Mouse (Mus musculus) natural killer cell, adult 2 months (primary cell): ENCODE results near the gene Dennd1c.

Experiments
- DNase-seq, 2 experiments: peaks; one replicate each; pipeline ENCODE4 v3.0.0; 2022; ENCODE audit warnings: low spot score in 2 of 2

Dennd1c gene

GRCm38 (mm10) chr17:57078336-57078735 lies at the start of gene Dennd1c:
TSS of gene Dennd1c (minus strand) at chr17:57078514.
- DNase-seq = peak; percentile 72 to 73

- no peak for DNase-seq
Measured at GRCm38 (mm10) chr17:57125853-57126622, 47.7 kb upstream of the Dennd1c start.

GRCm38 (mm10) chr17:57124792-57125191 lies 46.5 kb upstream of the Dennd1c start:
- no peak for DNase-seq

- DNase-seq = no peak
Measured at GRCm38 (mm10) chr17:57123192-57124118, 45.1 kb upstream of the Dennd1c start.

DNA sequence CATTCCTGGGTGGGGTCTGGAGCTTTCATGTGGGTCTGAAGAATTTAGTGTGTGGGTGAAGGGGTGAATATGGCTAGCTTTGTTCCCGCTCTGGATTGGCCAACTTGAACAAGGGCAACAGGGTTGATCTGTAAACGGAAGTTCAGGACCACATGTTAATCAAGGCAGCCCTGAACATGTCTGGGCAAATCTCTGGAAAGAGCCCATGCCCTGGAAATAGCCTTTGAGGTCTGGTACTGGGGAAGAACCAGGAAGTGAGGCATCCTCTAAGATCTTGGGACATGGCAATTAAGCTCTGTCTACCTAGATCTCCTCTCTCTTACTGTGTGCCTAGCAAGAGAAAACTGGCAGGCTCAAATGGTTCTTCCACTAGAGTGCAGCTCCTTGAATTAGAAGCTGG lies 43.5 kb upstream of the Dennd1c start:
- DNase-seq = no peak

DNA sequence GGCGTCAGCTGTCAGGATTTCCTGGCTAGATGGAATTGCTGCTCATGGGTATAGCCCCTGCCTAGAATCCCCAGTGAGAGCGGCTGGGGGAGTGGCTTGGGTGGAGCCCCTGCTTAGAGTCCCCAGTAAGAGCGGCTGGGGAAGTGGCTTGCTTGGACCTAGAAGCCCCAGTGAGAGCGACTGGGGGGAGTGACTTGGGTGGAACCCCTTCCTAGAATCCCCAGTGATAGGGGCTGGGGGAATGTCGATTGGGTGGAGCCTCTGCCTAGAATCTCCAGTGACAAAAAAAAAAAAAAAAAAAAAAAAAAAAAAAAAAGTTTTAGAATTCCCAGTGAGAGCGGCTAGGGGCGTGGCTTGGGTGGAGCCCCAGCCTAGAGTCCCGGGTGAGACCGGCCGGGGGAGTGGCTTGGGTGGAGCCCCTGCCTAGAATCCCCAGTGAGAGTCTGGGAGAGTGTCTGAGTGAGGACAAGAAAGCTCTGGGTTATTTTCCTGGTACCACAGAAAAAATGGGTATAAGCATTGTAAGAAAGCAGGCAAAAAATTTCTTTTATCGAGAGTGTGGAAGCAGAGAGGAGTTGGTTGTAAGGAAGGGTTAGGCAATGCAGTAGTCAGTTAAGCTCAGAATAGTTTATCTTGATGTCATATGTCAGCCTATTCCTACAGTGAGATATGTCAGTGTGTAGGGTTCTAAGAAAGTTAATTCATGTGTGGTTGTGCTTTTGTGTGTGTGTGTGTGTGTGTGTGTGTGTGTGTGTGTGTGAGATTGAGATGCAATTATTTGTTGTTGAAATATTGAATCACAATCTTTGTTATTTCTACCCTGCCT lies 40.4 kb upstream of the Dennd1c start:
- DNase-seq = no peak

DNA sequence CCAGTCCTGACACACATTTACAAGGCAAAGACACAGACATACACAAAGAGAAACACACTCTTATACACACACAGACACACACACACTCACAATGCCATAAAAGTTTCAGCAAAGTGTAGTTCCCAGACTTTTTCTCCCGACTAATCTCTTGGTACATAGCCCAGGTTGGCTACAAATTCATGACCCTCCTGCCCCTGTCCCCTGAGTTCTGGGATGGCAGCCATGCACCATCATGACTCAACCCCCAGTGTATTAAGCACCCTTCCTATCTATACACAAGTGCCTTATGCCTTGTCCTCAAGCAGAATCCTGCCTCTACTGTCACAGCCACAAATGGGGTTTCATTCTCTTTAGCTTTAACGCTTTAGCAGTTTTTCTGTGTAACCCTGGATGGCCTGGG lies 38.5 kb upstream of the Dennd1c start:
- DNase-seq = no peak

DNA sequence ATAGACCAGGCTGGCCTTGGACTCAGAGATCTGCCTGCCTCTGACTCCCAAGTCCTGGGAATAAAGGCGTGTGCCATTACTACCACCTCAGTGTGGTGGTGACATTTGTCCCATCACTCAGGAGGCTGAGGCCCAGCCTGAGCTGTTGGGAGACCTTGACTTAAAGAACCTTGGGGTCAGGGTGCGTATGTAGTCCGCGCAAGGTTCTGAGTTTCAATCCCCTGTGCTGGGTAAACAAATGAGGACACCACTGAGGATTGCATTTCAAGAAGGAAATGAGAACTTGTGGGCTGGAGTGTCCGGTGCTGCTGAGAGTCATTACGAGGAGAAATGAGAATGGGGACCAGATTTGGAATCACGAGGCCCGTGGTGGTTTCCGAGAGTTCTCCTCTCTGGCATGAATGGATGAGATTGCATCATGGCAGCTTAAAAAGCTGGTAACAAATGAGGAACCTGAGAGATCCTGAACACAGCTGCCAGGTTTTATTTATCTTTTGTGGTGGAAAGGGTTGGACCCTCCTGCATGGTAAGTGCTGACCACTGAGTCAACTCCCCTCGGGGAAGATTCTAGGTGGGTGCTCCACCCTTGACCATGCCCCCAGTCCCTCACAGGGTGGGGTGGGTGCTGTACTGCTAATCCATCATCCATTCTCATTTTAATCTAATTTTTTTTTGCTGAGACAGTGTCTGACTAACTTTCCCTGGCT lies 34.6 kb upstream of the Dennd1c start:
- DNase-seq = no peak

DNA sequence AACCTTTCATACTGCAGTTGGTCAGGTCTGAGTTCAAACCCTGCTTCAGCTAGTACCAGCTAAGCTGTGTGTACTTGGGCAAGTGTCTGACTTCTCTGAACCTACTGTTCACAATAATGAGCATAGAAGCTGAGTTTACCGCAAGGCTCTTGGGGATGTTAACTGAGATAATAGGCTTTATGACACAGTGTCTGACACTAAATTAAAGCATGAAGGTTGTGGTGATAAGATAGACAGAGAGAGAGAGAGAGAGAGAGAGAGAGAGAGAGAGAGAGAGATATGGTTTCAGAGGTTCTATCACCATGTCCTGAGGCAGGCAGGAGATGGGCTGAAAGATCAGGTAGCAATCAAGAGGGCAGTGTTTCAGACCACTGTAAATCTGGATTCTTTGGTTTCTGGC lies 31.7 kb upstream of the Dennd1c start:
- no peak for DNase-seq

DNA sequence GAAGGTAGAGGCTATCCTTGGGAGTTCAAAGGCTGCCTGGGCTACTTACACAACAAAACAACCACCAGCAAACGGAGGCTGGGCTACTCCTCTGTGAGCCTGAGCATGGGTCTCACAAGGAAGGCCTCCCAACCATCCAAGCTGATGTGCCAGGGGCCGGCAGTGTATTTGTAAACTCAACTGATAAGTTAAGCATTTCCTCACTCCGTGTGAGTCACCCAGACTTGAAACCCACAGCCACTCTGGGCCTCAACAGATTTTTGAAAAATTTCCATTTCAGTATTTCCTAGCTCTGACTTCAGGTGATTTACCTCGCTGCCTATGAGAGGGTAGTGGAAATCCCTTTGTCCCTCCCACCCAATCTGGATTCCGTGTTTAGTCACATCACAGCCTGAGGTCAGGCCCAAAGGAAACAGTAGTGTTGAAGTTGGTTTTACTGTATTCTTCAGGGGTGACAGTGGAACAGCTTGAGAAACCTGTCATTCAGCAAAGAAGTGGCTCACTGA lies 30.4 kb upstream of the Dennd1c start:
- DNase-seq = no peak

- no peak for DNase-seq
Measured at GRCm38 (mm10) chr17:57108040-57108665, 29.8 kb upstream of the Dennd1c start.

DNA sequence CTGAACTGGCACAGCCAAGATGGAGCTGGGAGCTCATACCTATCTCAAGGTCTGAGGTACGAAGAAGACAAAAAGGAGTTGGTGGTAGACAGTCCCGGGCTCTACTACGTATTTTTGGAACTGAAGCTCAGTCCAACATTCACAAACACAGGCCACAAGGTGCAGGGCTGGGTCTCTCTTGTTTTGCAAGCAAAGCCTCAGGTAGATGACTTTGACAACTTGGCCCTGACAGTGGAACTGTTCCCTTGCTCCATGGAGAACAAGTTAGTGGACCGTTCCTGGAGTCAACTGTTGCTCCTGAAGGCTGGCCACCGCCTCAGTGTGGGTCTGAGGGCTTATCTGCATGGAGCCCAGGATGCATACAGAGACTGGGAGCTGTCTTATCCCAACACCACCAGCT lies 28.8 kb upstream of the Dennd1c start:
- no peak for DNase-seq

GRCm38 (mm10) chr17:57106035-57106368 lies 27.7 kb upstream of the Dennd1c start:
- DNase-seq = no peak

DNA sequence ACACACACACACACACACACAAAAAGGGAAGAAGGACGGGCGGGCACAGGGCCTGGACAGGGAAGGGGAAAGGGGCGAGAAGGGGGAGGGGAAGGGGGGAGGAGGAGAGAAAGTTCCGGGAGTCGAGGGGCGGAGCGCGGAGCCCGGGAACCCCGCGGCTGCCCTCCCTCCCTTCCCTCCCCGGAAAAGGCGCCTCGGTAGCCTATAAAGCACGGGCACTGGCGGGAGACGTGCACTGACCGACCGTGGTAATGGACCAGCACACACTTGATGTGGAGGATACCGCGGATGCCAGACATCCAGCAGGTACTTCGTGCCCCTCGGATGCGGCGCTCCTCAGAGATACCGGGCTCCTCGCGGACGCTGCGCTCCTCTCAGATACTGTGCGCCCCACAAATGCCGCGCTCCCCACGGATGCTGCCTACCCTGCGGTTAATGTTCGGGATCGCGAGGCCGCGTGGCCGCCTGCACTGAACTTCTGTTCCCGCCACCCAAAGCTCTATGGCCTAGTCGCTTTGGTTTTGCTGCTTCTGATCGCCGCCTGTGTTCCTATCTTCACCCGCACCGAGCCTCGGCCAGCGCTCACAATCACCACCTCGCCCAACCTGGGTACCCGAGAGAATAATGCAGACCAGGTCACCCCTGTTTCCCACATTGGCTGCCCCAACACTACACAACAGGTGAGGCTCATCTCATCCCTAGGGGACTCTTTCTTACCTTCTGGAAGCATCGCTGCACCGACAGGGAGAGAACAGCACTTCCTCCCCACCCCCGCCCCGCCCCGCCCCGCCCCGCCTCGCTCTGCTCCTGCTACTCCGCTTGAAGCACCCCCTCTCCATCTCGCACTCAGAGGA lies 27.1 kb upstream of the Dennd1c start, which contains the start of gene Tnfsf9:
Tnfsf9 (plus strand) TSS at position 145 of the 854 bp plus-strand sequence.
- no peak for DNase-seq

- no peak for DNase-seq
Measured at GRCm38 (mm10) chr17:57104496-57104895, 26.2 kb upstream of the Dennd1c start.

DNA sequence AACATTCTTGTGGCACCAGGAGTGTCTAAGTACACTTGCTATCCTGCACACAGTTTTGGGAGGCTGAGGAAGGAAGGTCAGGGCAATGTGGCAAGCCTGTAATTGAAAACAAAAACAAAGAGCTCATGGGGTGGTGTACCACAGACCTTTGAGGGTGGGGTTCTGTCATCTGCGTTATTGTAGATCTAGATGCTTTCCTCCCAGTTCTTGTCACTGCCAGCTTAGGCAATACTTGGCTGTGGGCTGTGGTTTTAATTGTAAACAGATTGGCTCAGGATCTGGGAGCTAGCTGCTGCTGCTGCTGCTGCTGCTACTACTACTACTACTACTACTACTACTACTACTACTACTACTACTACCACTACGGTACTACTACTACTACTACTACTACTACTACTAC lies 24.0 kb upstream of the Dennd1c start:
- no peak for DNase-seq

DNA sequence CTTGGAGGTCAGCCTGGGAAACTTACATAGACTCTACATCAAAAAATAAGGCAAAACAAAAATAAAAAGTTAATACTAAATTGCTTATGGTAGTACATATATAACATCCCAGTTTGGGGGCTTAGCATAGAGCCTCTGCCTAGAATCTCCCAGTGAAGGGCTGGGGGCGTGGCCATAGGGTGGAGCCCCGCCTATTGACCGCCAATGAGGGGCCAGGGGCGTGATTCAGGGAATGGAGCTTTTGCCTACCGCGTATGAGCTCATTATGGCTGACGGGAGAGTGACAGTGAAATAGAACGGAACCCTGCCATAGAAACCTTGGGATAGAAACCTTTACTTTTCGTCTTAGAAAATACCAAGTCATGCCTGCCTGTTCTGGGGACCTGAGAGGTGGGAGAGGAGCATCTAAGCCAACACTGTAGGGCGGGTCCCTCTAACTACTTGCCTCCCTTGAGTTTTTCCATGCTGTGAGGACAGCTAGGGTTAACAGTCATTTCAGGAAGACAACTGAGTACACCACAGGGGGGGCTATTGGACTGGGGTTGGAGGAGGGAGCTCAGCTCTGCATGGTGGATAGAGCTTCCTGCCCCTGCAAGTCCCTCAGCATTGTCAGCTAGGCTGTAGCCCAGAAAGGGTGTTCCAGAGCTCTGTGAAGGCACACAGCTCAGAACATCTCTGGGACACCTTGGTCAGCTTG lies 21.5 kb upstream of the Dennd1c start:
- DNase-seq = no peak

- DNase-seq = no peak
Measured at GRCm38 (mm10) chr17:57098321-57098720, 20.0 kb upstream of the Dennd1c start.

DNA sequence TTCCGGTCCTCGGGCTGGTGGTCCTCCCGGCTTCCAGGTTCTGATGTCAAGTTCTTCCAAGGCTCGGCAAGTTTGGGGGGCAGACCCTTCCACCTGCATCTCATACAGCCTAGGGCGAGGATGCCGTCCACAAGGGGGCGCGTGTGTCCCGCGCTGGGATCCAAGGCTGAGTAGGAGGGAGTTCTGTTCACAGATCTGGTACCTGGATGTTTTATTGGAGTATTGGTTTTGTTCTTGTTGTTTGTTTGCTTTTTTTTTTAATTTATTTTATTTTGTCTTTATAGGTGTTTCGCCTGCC lies 18.3 kb upstream of the Dennd1c start:
- peak; percentile 70 to 82 for DNase-seq
